Comparison of ENCODE assay signal across 19 mouse cellular contexts in genomic region chr7:130117466-130118123, GRCm38 (mm10).
A peak's percentile ranks its signal among the peaks of the same experiment; 100 is the strongest.
DNase-seq lines count a peak whose midpoint lies in the region; ATAC-seq lines count a peak whose summit lies in the region.
"Had no signal": no experiment of that assay in that cellular context is flagged by ENCODE, and none has a peak within 500 bp of the region (broad histone marks: within the 10 kb centered on the region; RNA-seq: fewer than 3 reads in every experiment).

No protein-coding gene starts in this region.

- H3K4me3 ChIP-seq in embryonic facial prominence, embryonic 14.5 days (ENCODE audit: low read depth, low read length) = no peak overlapping the region
- H3K4me3 ChIP-seq in midbrain, embryonic 15.5 days = no peak overlapping the region
- H3K4me3 ChIP-seq: heart, adult 2 months; heart, embryonic 15.5 days; midbrain, embryonic 12.5 days; neural tube, embryonic 12.5 days had no signal

- no peaks in the 10 kb centered on the region for H3K27me3 ChIP-seq in embryonic facial prominence, embryonic 14.5 days (replicated peaks; ENCODE audit: control insufficient read depth, insufficient read depth, low read length)
- H3K27me3 ChIP-seq in midbrain, embryonic 15.5 days (replicated peaks) = no peaks in the 10 kb centered on the region
- H3K27me3 ChIP-seq: heart, embryonic 15.5 days; neural tube, embryonic 12.5 days had no signal

- H3K4me2 ChIP-seq in embryonic facial prominence, embryonic 14.5 days (ENCODE audit: low read depth, low read length) = no peak overlapping the region
- H3K4me2 ChIP-seq in midbrain, embryonic 15.5 days = no peak overlapping the region
- H3K4me2 ChIP-seq: heart, embryonic 15.5 days; midbrain, embryonic 12.5 days; neural tube, embryonic 12.5 days had no signal

- DNase-seq in layer of hippocampus, adult 9-11 months = peak; percentile 10
- no peak for DNase-seq in layer of hippocampus, adult 9-10 months (ENCODE audit: low spot score)
- peak; percentile 54 for DNase-seq in brain, adult 2 months (ENCODE audit: low read depth, low spot score)
- DNase-seq in embryonic facial prominence, embryonic 14.5 days (ENCODE audit: low spot score) = peak; percentile 56
- DNase-seq in natural killer cell, adult 2 months (ENCODE audit: low spot score in 2 of 2) = no peak
- no peak for DNase-seq in neural tube, embryonic 10.5 days (ENCODE audit: extremely low spot score, low spot score)
- DNase-seq: cerebellum, adult 18-20 months; gastrocnemius, postnatal 14 days; heart, adult 2 months; kidney, postnatal 10 days; liver; lung, adult 2 months; lung, postnatal 36 days; right cerebral cortex, postnatal 25 days had no signal

- H3K9ac ChIP-seq in embryonic facial prominence, embryonic 14.5 days (ENCODE audit: low read depth, low read length) = no peak overlapping the region
- H3K9ac ChIP-seq in midbrain, embryonic 15.5 days = no peak overlapping the region
- H3K9ac ChIP-seq: heart, embryonic 15.5 days; midbrain, embryonic 12.5 days; neural tube, embryonic 12.5 days had no signal

- no peaks in the 10 kb centered on the region for H3K9me3 ChIP-seq in embryonic facial prominence, embryonic 14.5 days (ENCODE audit: control insufficient read depth, low read length)
- no peaks in the 10 kb centered on the region for H3K9me3 ChIP-seq in midbrain, embryonic 15.5 days
- H3K9me3 ChIP-seq: heart, embryonic 15.5 days; midbrain, embryonic 12.5 days; neural tube, embryonic 12.5 days had no signal

- ATAC-seq in embryonic facial prominence, embryonic 14.5 days (ENCODE audit: low read depth) = no peak
- ATAC-seq in midbrain, embryonic 15.5 days (replicated peaks) = peak; percentile 71; the same call in 1 of the 2 replicates
- ATAC-seq: intestine, postnatal 0 days had no signal

- peaks cover 25% of the 10 kb centered on the region; the same call in 1 of the 2 replicates for H3K4me1 ChIP-seq in embryonic facial prominence, embryonic 14.5 days (ENCODE audit: control insufficient read depth, insufficient read depth, low read length)
- peaks cover 29% of the 10 kb centered on the region for H3K4me1 ChIP-seq in midbrain, embryonic 15.5 days
- H3K4me1 ChIP-seq: neural tube, embryonic 12.5 days had no signal

- H3K36me3 ChIP-seq in embryonic facial prominence, embryonic 14.5 days (ENCODE audit: control insufficient read depth, insufficient read depth, low read length) = no peaks in the 10 kb centered on the region
- no peaks in the 10 kb centered on the region for H3K36me3 ChIP-seq in midbrain, embryonic 15.5 days (replicated peaks)
- H3K36me3 ChIP-seq: heart, embryonic 15.5 days; midbrain, embryonic 12.5 days; neural tube, embryonic 12.5 days had no signal

- no peak overlapping the region for H3K27ac ChIP-seq in embryonic facial prominence, embryonic 14.5 days (replicated peaks; ENCODE audit: low read depth, low read length)
- H3K27ac ChIP-seq in midbrain, embryonic 15.5 days = peak overlapping the region; percentile 46; the same call in 1 of the 2 replicates
- H3K27ac ChIP-seq: heart, adult 2 months; heart, embryonic 15.5 days; midbrain, embryonic 12.5 days; neural tube, embryonic 12.5 days had no signal

- 36% methylated on average over 4 of the region's 4 CpGs for WGBS in embryonic facial prominence, embryonic 14.5 days
- 10% methylated on average over 4 of the region's 4 CpGs for WGBS in midbrain, embryonic 15.5 days

Comparison
In these comparisons a context has a peak if more than half of its experiments do, and no peak if none do; other contexts are left out.
1. DNase-seq: peak in layer of hippocampus, adult 9-11 months (single experiment), brain, adult 2 months (single experiment) and embryonic facial prominence, embryonic 14.5 days (single experiment); none in layer of hippocampus, adult 9-10 months (single experiment), natural killer cell, adult 2 months (0 of 2) and neural tube, embryonic 10.5 days (single experiment).